Mouse (Mus musculus) gastrocnemius, postnatal 36 days (tissue): Measurements from ENCODE around the gene Wfdc5. TPM values are rescaled to one million over a fixed set of nuclear protein-coding genes. Genes with fewer than 3 reads are reported as not detected.

Experiments used
- DNase-seq, 2 experiments: peaks; one replicate each; pipeline ENCODE4 v3.0.0; 2022
- intact Hi-C: fragments of 180-260 bp; cut with DNase I; formaldehyde crosslinking; loops from one replicate; pipeline ENCODE4 v1.15.1; 2025
- total RNA-seq, 2 experiments: library from RNA; stranded (reverse); gene quantifications; 2 replicates each; pipeline ENCODE4 v1.2.3; 2021

Gene Wfdc5
- total RNA-seq, 2 experiments from 2014 or later: 0.20 TPM; not detected in 1

- intact Hi-C loops: no loop called here
- no peak for DNase-seq
Observed at GRCm38 (mm10) chr2:164175850-164176249, 6.7 kb downstream of the Wfdc5 start.

- intact Hi-C loops: no loop called here
Observed at GRCm38 (mm10) chr2:164174649-164175395, 7.7 kb downstream of the Wfdc5 start.

GRCm38 (mm10) chr2:164173394-164173793 is 9.1 kb downstream of the Wfdc5 start:
- DNase-seq: no peak
- intact Hi-C loops: no loop called here

More at GRCm38 (mm10) chr2:164174649-164175395, 7.7 kb downstream of the Wfdc5 start:
- DNase-seq: no peak

- DNase-seq: no peak
- intact Hi-C loops: no loop called here
Observed at GRCm38 (mm10) chr2:164170902-164171301, 11.6 kb downstream of the Wfdc5 start, which contains the start of gene Kcns1. Gene Kcns1, minus strand, starts transcription at chr2:164171113.

- intact Hi-C loops: no loop called here
Observed at GRCm38 (mm10) chr2:164170326-164170725, 12.2 kb downstream of the Wfdc5 start.

GRCm38 (mm10) chr2:164168571-164168946 is 14.0 kb downstream of the Wfdc5 start:
- DNase-seq: no peak
- intact Hi-C loops: no loop called here

More at GRCm38 (mm10) chr2:164170326-164170725, 12.2 kb downstream of the Wfdc5 start:
- no peak for DNase-seq

GRCm38 (mm10) chr2:164167752-164168570 is 14.6 kb downstream of the Wfdc5 start:
- intact Hi-C loops: no loop called here
- no peak for DNase-seq

- intact Hi-C loops: no loop called here
- no peak for DNase-seq
Observed at GRCm38 (mm10) chr2:164164941-164165340, 17.6 kb downstream of the Wfdc5 start.

- intact Hi-C loops: no loop called here
- DNase-seq: no peak
Observed at GRCm38 (mm10) chr2:164161515-164162055, 21.0 kb downstream of the Wfdc5 start.

- intact Hi-C loops: no loop called here
- DNase-seq: no peak
Observed at GRCm38 (mm10) chr2:164158838-164159237, 23.7 kb downstream of the Wfdc5 start.

- DNase-seq: no peak
- intact Hi-C loops: no loop called here
Observed at GRCm38 (mm10) chr2:164156158-164156557, 26.4 kb downstream of the Wfdc5 start.

GRCm38 (mm10) chr2:164154007-164154406 is 28.5 kb downstream of the Wfdc5 start:
- DNase-seq: no peak
- intact Hi-C loops: no loop called here

- DNase-seq: no peak
- intact Hi-C loops: no loop called here
Observed at GRCm38 (mm10) chr2:164152341-164152740, 30.2 kb downstream of the Wfdc5 start.

GRCm38 (mm10) chr2:164150086-164150760 is 32.3 kb downstream of the Wfdc5 start:
- intact Hi-C loops: no loop called here

GRCm38 (mm10) chr2:164146556-164146955 is 36.0 kb downstream of the Wfdc5 start:
- intact Hi-C loops: no loop called here
- no peak for DNase-seq

More at GRCm38 (mm10) chr2:164150086-164150760, 32.3 kb downstream of the Wfdc5 start:
- DNase-seq: no peak

- DNase-seq: no peak
- intact Hi-C loops: no loop called here
Observed at GRCm38 (mm10) chr2:164144541-164144940, 38.0 kb downstream of the Wfdc5 start.

GRCm38 (mm10) chr2:164144025-164144424 is 38.5 kb downstream of the Wfdc5 start:
- DNase-seq: no peak
- intact Hi-C loops: no loop called here

GRCm38 (mm10) chr2:164142021-164142420 is 40.5 kb downstream of the Wfdc5 start:
- intact Hi-C loops: no loop called here

GRCm38 (mm10) chr2:164137754-164138153 is 44.8 kb downstream of the Wfdc5 start:
- DNase-seq: no peak
- intact Hi-C loops: loop anchor here (2.0 kb wide), 1 partner anchor 43 kb away; no protein-coding TSS in a partner anchor

More at GRCm38 (mm10) chr2:164142021-164142420, 40.5 kb downstream of the Wfdc5 start:
- no peak for DNase-seq

- DNase-seq: no peak
- intact Hi-C loops: loop anchor here (2.0 kb wide), 1 partner anchor 44 kb away; no protein-coding TSS in a partner anchor
Observed at GRCm38 (mm10) chr2:164136393-164136792, 46.1 kb downstream of the Wfdc5 start.
